Mouse (Mus musculus) embryonic facial prominence, embryonic 13.5 days (tissue): Measurements from ENCODE around the gene Akna. TPM values are rescaled to one million over a fixed set of nuclear protein-coding genes. Genes with fewer than 3 reads are reported as not detected.
A peak's percentile ranks its signal among the peaks of the same experiment; 100 is the strongest.

ENCODE experiments used
- ATAC-seq: fragments of 200-750 bp; cut with Nextera tagmentation; 2 replicates; pipeline ENCODE4 v1.8.0; 2017; ENCODE audit warnings: low read depth; ENCODE audit not compliant: insufficient number of reproducible peaks, insufficient read depth, low FRiP score, low TSS enrichment
- H3K27ac ChIP-seq: fragments of 300-500 bp; sonication (generic); 2 replicates; pipeline ENCODE4 v1.5.1; 2015; ENCODE audit warnings: moderate library complexity, mild to moderate bottlenecking, inconsistent platforms
- H3K27me3 ChIP-seq: fragments of 300-500 bp; sonication (generic); 2 replicates; pipeline ENCODE4 v1.6.1; 2015; ENCODE audit warnings: mild to moderate bottlenecking, inconsistent platforms
- H3K36me3 ChIP-seq: fragments of 300-500 bp; sonication (generic); 2 replicates; pipeline ENCODE4 v1.6.1; 2015; ENCODE audit warnings: mild to moderate bottlenecking, inconsistent platforms
- H3K4me1 ChIP-seq: fragments of 300-500 bp; sonication (generic); 2 replicates; pipeline ENCODE4 v1.6.1; 2015; ENCODE audit warnings: inconsistent platforms
- H3K4me2 ChIP-seq: fragments of 300-500 bp; sonication (generic); 2 replicates; pipeline ENCODE4 v1.6.1; 2015; ENCODE audit warnings: moderate library complexity, mild to moderate bottlenecking, inconsistent platforms
- H3K4me3 ChIP-seq: fragments of 300-500 bp; sonication (generic); 2 replicates; pipeline ENCODE4 v1.5.1; 2015; ENCODE audit warnings: mild to moderate bottlenecking, inconsistent platforms
- H3K9ac ChIP-seq: fragments of 300-500 bp; sonication (generic); 2 replicates; pipeline ENCODE4 v1.6.1; 2015; ENCODE audit warnings: mild to moderate bottlenecking, inconsistent platforms
- H3K9me3 ChIP-seq: fragments of 300-500 bp; sonication (generic); 2 replicates; pipeline ENCODE4 v1.6.1; 2016; ENCODE audit warnings: inconsistent platforms
- WGBS: fragments of 180-500 bp; shearing (Covaris S2); methylation state at CpG from one replicate; pipeline ENCODE4 v1.1.7; 2015; ENCODE audit warnings: mixed read lengths; 5-methylcytosine and 5-hydroxymethylcytosine counted together
- polyA plus RNA-seq: library from polyadenylated mRNA; unstranded; fragments of >200 nt; fragmentation: Nextera tagmentation; extraction: Ambion mirVana; gene quantifications from 2 replicates; pipeline ENCODE4 v1.2.1, GENCODE M21; 2015

Akna gene
- 9.7 and 10.0 TPM in 2 replicates for polyA plus RNA-seq

GRCm38 (mm10) chr4:63403040-63403959 is at the start of gene Akna:
TSS of gene Akna (minus strand) at chr4:63403354.
- ATAC-seq, result peak; percentile 84
- Histone ChIP-seq H3K4me3 (peak within 1 kb of the TSS; percentile 41), H3K9ac (peak within 1 kb of the TSS; percentile 73), H3K27ac (peak within 1 kb of the TSS; percentile 87), H3K27me3 (no peaks in the 10 kb centered on the region), H3K36me3 (no peaks in the 10 kb centered on the region), H3K4me1 (peaks cover 74% of the 10 kb centered on the region), H3K9me3 (no peaks in the 10 kb centered on the region), H3K4me2 (peak within 1 kb of the TSS; percentile 64)
- WGBS, result 13% methylated on average over 17 of the region's 17 CpGs

DNA sequence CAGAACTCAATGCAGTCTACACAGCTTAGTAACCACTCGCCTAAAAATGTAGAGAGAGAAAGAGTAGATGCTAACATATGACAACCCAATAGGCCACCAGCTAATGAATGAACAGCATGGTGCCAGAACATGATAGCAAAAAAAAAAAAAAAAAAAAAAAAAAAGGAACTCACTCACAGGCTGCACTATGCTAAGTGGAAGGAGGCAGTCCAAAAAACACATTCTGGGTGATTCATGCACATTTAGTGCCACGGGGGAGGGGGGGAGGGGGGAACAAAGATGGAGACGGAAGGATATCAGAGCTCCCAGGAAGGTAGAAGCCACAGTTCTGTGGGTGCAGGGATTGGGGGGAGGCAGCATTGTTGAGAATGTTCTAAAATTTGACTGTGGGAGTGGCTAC is 49.4 kb upstream of the Akna start:
- Histone ChIP-seq H3K4me2 (no peak overlapping the region), H3K27ac (no peak overlapping the region), H3K9ac (no peak overlapping the region), H3K27me3 (no peaks in the 10 kb centered on the region), H3K9me3 (no peaks in the 10 kb centered on the region), H3K36me3 (peaks cover 5% of the 10 kb centered on the region), H3K4me1 (peaks cover 15% of the 10 kb centered on the region), H3K4me3 (no peak overlapping the region)
- WGBS, result 56% methylated on average over 3 of the region's 3 CpGs
- ATAC-seq, result no peak

- 81% methylated on average over 5 of the region's 5 CpGs for WGBS
- Histone ChIP-seq H3K27me3 (no peaks in the 10 kb centered on the region), H3K36me3 (peaks cover 5% of the 10 kb centered on the region), H3K9me3 (no peaks in the 10 kb centered on the region), H3K4me3 (no peak overlapping the region), H3K9ac (no peak overlapping the region), H3K27ac (no peak overlapping the region), H3K4me1 (peaks cover 2% of the 10 kb centered on the region; the same call in 1 of the 2 replicates), H3K4me2 (no peak overlapping the region)
- no peak for ATAC-seq
These were observed 47.4 kb upstream of the Akna start for GRCm38 (mm10) chr4:63450551-63450950.

GRCm38 (mm10) chr4:63444362-63445066 is 41.4 kb upstream of the Akna start:
- no peak for ATAC-seq
- H3K9ac ChIP-seq, result no peak overlapping the region
- no peaks in the 10 kb centered on the region for H3K27me3 ChIP-seq
- no peaks in the 10 kb centered on the region; the same call in 1 of the 2 replicates for H3K9me3 ChIP-seq
- peaks cover 4% of the 10 kb centered on the region; the same call in 1 of the 2 replicates for H3K4me1 ChIP-seq
- H3K36me3 ChIP-seq, result peaks cover 5% of the 10 kb centered on the region
- no peak overlapping the region for H3K4me3 ChIP-seq
- no peak overlapping the region for H3K4me2 ChIP-seq
- WGBS, result 74% methylated on average over 10 of the region's 10 CpGs
- H3K27ac ChIP-seq, result no peak overlapping the region; the same call in 1 of the 2 replicates

GRCm38 (mm10) chr4:63443101-63443500 is 39.9 kb upstream of the Akna start:
- H3K4me1 ChIP-seq, result peaks cover 6% of the 10 kb centered on the region
- no peak overlapping the region for H3K9ac ChIP-seq
- ATAC-seq, result no peak
- no peaks in the 10 kb centered on the region for H3K27me3 ChIP-seq
- H3K4me3 ChIP-seq, result no peak overlapping the region
- no peaks in the 10 kb centered on the region; the same call in 1 of the 2 replicates for H3K9me3 ChIP-seq
- H3K27ac ChIP-seq, result no peak overlapping the region
- H3K4me2 ChIP-seq, result no peak overlapping the region
- 90% methylated on average over 2 of the region's 2 CpGs for WGBS
- no peaks in the 10 kb centered on the region for H3K36me3 ChIP-seq

- Histone ChIP-seq H3K4me1 (peaks cover 21% of the 10 kb centered on the region), H3K4me2 (no peak overlapping the region), H3K36me3 (no peaks in the 10 kb centered on the region), H3K27ac (no peak overlapping the region), H3K27me3 (no peaks in the 10 kb centered on the region), H3K4me3 (no peak overlapping the region), H3K9ac (no peak overlapping the region), H3K9me3 (no peaks in the 10 kb centered on the region; the same call in 1 of the 2 replicates)
- 93% methylated on average over 7 of the region's 7 CpGs for WGBS
- ATAC-seq, result no peak
These were observed 38.5 kb upstream of the Akna start for GRCm38 (mm10) chr4:63441616-63442015.

DNA sequence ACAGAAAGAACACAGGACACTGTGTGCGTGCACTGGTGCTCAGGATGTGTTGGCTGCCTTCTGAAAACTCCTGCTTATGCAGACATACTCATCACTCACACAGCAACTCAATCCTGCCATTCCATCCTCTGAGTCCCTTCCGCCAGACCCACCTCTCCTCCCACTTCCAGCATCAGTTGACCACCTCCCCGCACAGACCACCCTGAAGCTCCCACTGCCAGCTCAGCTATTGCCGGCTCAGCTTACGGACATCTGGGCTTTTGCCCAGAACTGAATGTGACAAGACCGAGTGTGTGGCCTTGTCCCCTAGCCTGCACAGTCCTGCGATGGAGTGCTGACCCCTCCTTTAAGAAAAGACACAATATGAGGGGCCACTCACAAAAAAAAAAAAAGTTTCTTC is 37.1 kb upstream of the Akna start:
- Histone ChIP-seq H3K9me3 (no peaks in the 10 kb centered on the region; the same call in 1 of the 2 replicates), H3K36me3 (no peaks in the 10 kb centered on the region), H3K4me2 (no peak overlapping the region), H3K9ac (no peak overlapping the region; the same call in 1 of the 2 replicates), H3K27me3 (no peaks in the 10 kb centered on the region), H3K4me3 (no peak overlapping the region), H3K27ac (no peak overlapping the region), H3K4me1 (peaks cover 21% of the 10 kb centered on the region)
- 48% methylated on average over 7 of the region's 7 CpGs for WGBS
- ATAC-seq, result no peak

- no peak for ATAC-seq
- Histone ChIP-seq H3K4me3 (no peak overlapping the region), H3K27me3 (no peaks in the 10 kb centered on the region), H3K36me3 (no peaks in the 10 kb centered on the region; the same call in 1 of the 2 replicates), H3K9ac (no peak overlapping the region), H3K4me2 (no peak overlapping the region), H3K4me1 (peaks cover 21% of the 10 kb centered on the region), H3K27ac (peak overlapping the region; percentile 41), H3K9me3 (no peaks in the 10 kb centered on the region; the same call in 1 of the 2 replicates)
- 78% methylated on average over 5 of the region's 5 CpGs for WGBS
These were observed 34.8 kb upstream of the Akna start for GRCm38 (mm10) chr4:63437968-63438367.

- Histone ChIP-seq H3K4me1 (peaks cover 21% of the 10 kb centered on the region), H3K4me3 (no peak overlapping the region), H3K27me3 (no peaks in the 10 kb centered on the region), H3K4me2 (no peak overlapping the region), H3K27ac (peak overlapping the region; percentile 41), H3K9me3 (no peaks in the 10 kb centered on the region), H3K36me3 (peaks cover 5% of the 10 kb centered on the region; the same call in 1 of the 2 replicates), H3K9ac (no peak overlapping the region)
- ATAC-seq, result peak; percentile 44; the same call in 1 of the 2 replicates
- 44% methylated on average over 16 of the region's 16 CpGs for WGBS
These were observed 34.1 kb upstream of the Akna start for GRCm38 (mm10) chr4:63437119-63437815.

DNA sequence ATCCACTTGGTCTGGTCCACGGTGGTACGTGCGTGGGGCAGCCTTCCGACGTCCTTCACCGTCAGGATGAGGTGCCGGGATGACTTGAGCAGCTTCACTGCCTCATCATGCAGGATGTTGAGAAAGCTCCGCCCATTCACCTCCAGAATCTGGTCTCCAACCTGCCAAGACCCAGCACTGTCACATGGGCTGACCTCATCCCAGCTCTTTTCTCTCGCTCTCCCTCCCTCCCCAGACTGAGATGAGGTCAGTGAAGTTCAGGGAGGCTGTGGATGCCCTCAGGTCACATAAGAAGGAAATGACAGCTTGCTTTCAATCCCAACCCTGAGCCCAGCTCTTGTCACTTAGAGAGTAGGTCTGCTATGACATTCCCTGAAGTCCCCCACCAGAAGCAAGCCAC is 32.2 kb upstream of the Akna start:
- 79% methylated on average over 9 of the region's 9 CpGs for WGBS
- peaks cover 23% of the 10 kb centered on the region for H3K4me1 ChIP-seq
- no peak overlapping the region for H3K4me2 ChIP-seq
- no peak overlapping the region for H3K4me3 ChIP-seq
- no peaks in the 10 kb centered on the region for H3K9me3 ChIP-seq
- H3K27me3 ChIP-seq, result no peaks in the 10 kb centered on the region
- no peak for ATAC-seq
- H3K9ac ChIP-seq, result no peak overlapping the region
- peaks cover 9% of the 10 kb centered on the region; the same call in 1 of the 2 replicates for H3K36me3 ChIP-seq
- H3K27ac ChIP-seq, result no peak overlapping the region

DNA sequence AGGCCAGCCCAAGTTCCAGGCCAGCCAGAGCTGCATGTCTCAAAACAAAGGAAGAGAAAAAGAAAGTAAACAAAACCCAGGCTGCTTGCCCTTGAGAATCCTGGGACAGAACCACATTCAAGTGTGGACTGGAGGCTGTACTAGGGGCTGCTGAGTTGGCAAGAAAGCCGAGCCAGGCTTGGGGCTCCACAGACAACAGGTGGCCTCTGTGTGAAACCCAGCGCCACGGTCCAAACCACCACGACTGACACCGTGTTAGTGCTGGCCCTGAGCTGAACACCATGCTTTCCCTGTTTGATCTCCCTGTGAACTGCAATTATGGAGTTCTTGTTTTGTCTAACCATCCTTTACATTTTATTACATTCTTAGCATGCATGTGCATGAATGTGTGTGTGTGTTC is 27.9 kb upstream of the Akna start:
- WGBS, result 62% methylated on average over 5 of the region's 5 CpGs
- Histone ChIP-seq H3K4me1 (peaks cover 20% of the 10 kb centered on the region), H3K9me3 (no peaks in the 10 kb centered on the region), H3K9ac (no peak overlapping the region), H3K4me2 (no peak overlapping the region), H3K36me3 (peaks cover 9% of the 10 kb centered on the region; the same call in 1 of the 2 replicates), H3K27me3 (no peaks in the 10 kb centered on the region), H3K4me3 (no peak overlapping the region), H3K27ac (no peak overlapping the region)
- ATAC-seq, result no peak
